Mouse (Mus musculus): ENCODE measurements around the gene Cers1. TPM values are rescaled to one million over a fixed set of nuclear protein-coding genes. Genes with fewer than 3 reads are reported as not detected.

Cers1 gene
- polyA plus RNA-seq, 1 experiment from 2014 or later, result 3.6 TPM

GRCm38 (mm10) chr8:70352657-70353151 lies 37.1 kb downstream of the Cers1 start:
- Histone ChIP-seq H3K9ac (peak overlapping the region; percentile 97), H3K4me1 (ENCODE audit: insufficient read depth) (peaks cover 17% of the 10 kb centered on the region), H3K27me3 (ENCODE audit: insufficient read depth, low read length) (no peaks in the 10 kb centered on the region), H3K9me3 (ENCODE audit: low read depth, low read length) (no peaks in the 10 kb centered on the region), H3K4me3 (ENCODE audit: low read depth, low read length) (peak overlapping the region; percentile 100), H3K27ac (ENCODE audit: low read depth) (peak overlapping the region; percentile 84), H3K36me3 (ENCODE audit: insufficient read depth) (peaks cover 26% of the 10 kb centered on the region; the same call in 1 of the 2 replicates), H3K4me2 (peak overlapping the region; percentile 100)
- under 1% methylated on average over 59 of the region's 64 CpGs for WGBS
- no peak for TF ChIP-seq CTCF (IDR thresholded peaks at IDR 0.05; ENCODE audit: low read depth)
- DNase-seq, result peak; percentile 59
- peak; percentile 55 for ATAC-seq (ENCODE audit: insufficient read depth)

GRCm38 (mm10) chr8:70353194-70353817 lies 37.7 kb downstream of the Cers1 start, which contains the start of gene Upf1:
TSS of gene Upf1 (minus strand) at chr8:70353278.
- DNase-seq (peak; percentile 100), ATAC-seq (ENCODE audit: insufficient read depth) (peak; percentile 87)
- H3K4me3 ChIP-seq (ENCODE audit: low read depth, low read length), result peak within 1 kb of the TSS; percentile 100
- H3K4me1 ChIP-seq (ENCODE audit: insufficient read depth), result peaks cover 17% of the 10 kb centered on the region
- no peaks in the 10 kb centered on the region for H3K9me3 ChIP-seq (ENCODE audit: low read depth, low read length)
- no peaks in the 10 kb centered on the region for H3K27me3 ChIP-seq (ENCODE audit: insufficient read depth, low read length)
- WGBS, result under 1% methylated on average over 59 of the region's 69 CpGs
- peak within 1 kb of the TSS; percentile 84 for H3K27ac ChIP-seq (ENCODE audit: low read depth)
- peak within 1 kb of the TSS; percentile 100 for H3K4me2 ChIP-seq
- peak within 1 kb of the TSS; percentile 97 for H3K9ac ChIP-seq
- no peak for TF ChIP-seq CTCF (IDR thresholded peaks at IDR 0.05; ENCODE audit: low read depth)
- peaks cover 20% of the 10 kb centered on the region; the same call in 1 of the 2 replicates for H3K36me3 ChIP-seq (ENCODE audit: insufficient read depth)

GRCm38 (mm10) chr8:70354004-70354403 lies 38.4 kb downstream of the Cers1 start:
- DNase-seq, result peak; percentile 17
- H3K9ac ChIP-seq, result peak overlapping the region; percentile 50; the same call in 1 of the 2 replicates
- H3K4me1 ChIP-seq (ENCODE audit: insufficient read depth), result peaks cover 17% of the 10 kb centered on the region
- H3K4me3 ChIP-seq (ENCODE audit: low read depth, low read length), result peak overlapping the region; percentile 100
- no peaks in the 10 kb centered on the region for H3K27me3 ChIP-seq (ENCODE audit: insufficient read depth, low read length)
- H3K4me2 ChIP-seq, result peak overlapping the region; percentile 100
- TF ChIP-seq CTCF (IDR thresholded peaks at IDR 0.05; ENCODE audit: low read depth), result no peak
- peak overlapping the region; percentile 72 for H3K27ac ChIP-seq (ENCODE audit: low read depth)
- ATAC-seq (ENCODE audit: insufficient read depth), result no peak
- WGBS, result 52% methylated on average over 4 of the region's 4 CpGs
- peaks cover 13% of the 10 kb centered on the region; the same call in 1 of the 2 replicates for H3K36me3 ChIP-seq (ENCODE audit: insufficient read depth)
- no peaks in the 10 kb centered on the region for H3K9me3 ChIP-seq (ENCODE audit: low read depth, low read length)

GRCm38 (mm10) chr8:70356111-70356510 lies 40.5 kb downstream of the Cers1 start:
- Histone ChIP-seq H3K4me2 (no peak overlapping the region), H3K36me3 (ENCODE audit: insufficient read depth) (no peaks in the 10 kb centered on the region), H3K4me3 (ENCODE audit: low read depth, low read length) (no peak overlapping the region), H3K4me1 (ENCODE audit: insufficient read depth) (peaks cover 14% of the 10 kb centered on the region), H3K27me3 (ENCODE audit: insufficient read depth, low read length) (no peaks in the 10 kb centered on the region), H3K9me3 (ENCODE audit: low read depth, low read length) (no peaks in the 10 kb centered on the region), H3K27ac (ENCODE audit: low read depth) (no peak overlapping the region), H3K9ac (no peak overlapping the region)
- WGBS, result 84% methylated on average over 1 of the region's 1 CpGs
- DNase-seq, result no peak
- no peak for ATAC-seq (ENCODE audit: insufficient read depth)
- no peak for TF ChIP-seq CTCF (IDR thresholded peaks at IDR 0.05; ENCODE audit: low read depth)

- peak; percentile 65 for DNase-seq
- no peaks in the 10 kb centered on the region for H3K27me3 ChIP-seq (ENCODE audit: insufficient read depth, low read length)
- no peak for ATAC-seq (ENCODE audit: insufficient read depth)
- H3K4me1 ChIP-seq (ENCODE audit: insufficient read depth), result peaks cover 4% of the 10 kb centered on the region; the same call in 1 of the 2 replicates
- no peaks in the 10 kb centered on the region for H3K36me3 ChIP-seq (ENCODE audit: insufficient read depth)
- H3K4me3 ChIP-seq (ENCODE audit: low read depth, low read length), result no peak overlapping the region
- H3K9ac ChIP-seq, result no peak overlapping the region
- no peaks in the 10 kb centered on the region for H3K9me3 ChIP-seq (ENCODE audit: low read depth, low read length)
- 17% methylated on average over 3 of the region's 3 CpGs for WGBS
- TF ChIP-seq CTCF (IDR thresholded peaks at IDR 0.05; ENCODE audit: low read depth), result no peak
- H3K27ac ChIP-seq (ENCODE audit: low read depth), result no peak overlapping the region
- no peak overlapping the region for H3K4me2 ChIP-seq
These were observed 43.8 kb downstream of the Cers1 start for GRCm38 (mm10) chr8:70359411-70359810.

GRCm38 (mm10) chr8:70360769-70361168 lies 45.2 kb downstream of the Cers1 start:
- H3K4me2 ChIP-seq, result no peak overlapping the region
- no peak overlapping the region for H3K27ac ChIP-seq (ENCODE audit: low read depth)
- H3K9me3 ChIP-seq (ENCODE audit: low read depth, low read length), result no peaks in the 10 kb centered on the region
- peak; percentile 55 for DNase-seq
- H3K4me3 ChIP-seq (ENCODE audit: low read depth, low read length), result no peak overlapping the region
- ATAC-seq (ENCODE audit: insufficient read depth), result no peak
- H3K9ac ChIP-seq, result no peak overlapping the region
- no peaks in the 10 kb centered on the region for H3K27me3 ChIP-seq (ENCODE audit: insufficient read depth, low read length)
- H3K4me1 ChIP-seq (ENCODE audit: insufficient read depth), result peaks cover 4% of the 10 kb centered on the region; the same call in 1 of the 2 replicates
- 47% methylated on average over 4 of the region's 4 CpGs for WGBS
- H3K36me3 ChIP-seq (ENCODE audit: insufficient read depth), result no peaks in the 10 kb centered on the region
- TF ChIP-seq CTCF (IDR thresholded peaks at IDR 0.05; ENCODE audit: low read depth), result peak; percentile 48

GRCm38 (mm10) chr8:70361484-70362032 lies 46.0 kb downstream of the Cers1 start:
- TF ChIP-seq CTCF (IDR thresholded peaks at IDR 0.05; ENCODE audit: low read depth), result no peak
- H3K4me1 ChIP-seq (ENCODE audit: insufficient read depth), result peaks cover 4% of the 10 kb centered on the region; the same call in 1 of the 2 replicates
- H3K27ac ChIP-seq (ENCODE audit: low read depth), result no peak overlapping the region
- no peak overlapping the region for H3K4me3 ChIP-seq (ENCODE audit: low read depth, low read length)
- no peak overlapping the region for H3K4me2 ChIP-seq
- H3K9ac ChIP-seq, result no peak overlapping the region; the same call in 1 of the 2 replicates
- H3K9me3 ChIP-seq (ENCODE audit: low read depth, low read length), result no peaks in the 10 kb centered on the region
- H3K36me3 ChIP-seq (ENCODE audit: insufficient read depth), result no peaks in the 10 kb centered on the region
- ATAC-seq (ENCODE audit: insufficient read depth), result no peak
- no peak for DNase-seq
- WGBS, result 69% methylated on average over 10 of the region's 10 CpGs
- no peaks in the 10 kb centered on the region for H3K27me3 ChIP-seq (ENCODE audit: insufficient read depth, low read length)
